8 mouse cellular contexts compared by ENCODE assay signal in genomic region chr8:95054927-95055510, GRCm38 (mm10). TPM values are rescaled to one million over a fixed set of nuclear protein-coding genes. Genes with fewer than 3 reads are reported as not detected.
DNase-seq lines count a peak whose midpoint lies in the region; ATAC-seq lines count a peak whose summit lies in the region.

Gene Drc7, plus strand, starts transcription at chr8:95055103.

- H3K4me3 ChIP-seq in kidney, embryonic 14.5 days (ENCODE audit: low read length), result no peak within 1 kb of the TSS
- H3K4me3 ChIP-seq in forebrain, embryonic 15.5 days, result no peak within 1 kb of the TSS

- H3K4me2 ChIP-seq in kidney, embryonic 14.5 days (replicated peaks; ENCODE audit: low read depth, low read length), result no peak within 1 kb of the TSS
- H3K4me2 ChIP-seq in forebrain, embryonic 15.5 days (replicated peaks), result no peak within 1 kb of the TSS

- H3K4me1 ChIP-seq in kidney, embryonic 14.5 days (ENCODE audit: control insufficient read depth, insufficient read depth, low read length), result no peaks in the 10 kb centered on the region
- no peaks in the 10 kb centered on the region for H3K4me1 ChIP-seq in forebrain, embryonic 15.5 days

- no peak for DNase-seq in kidney, adult 11 months
- DNase-seq in ZHBTc4 (ENCODE audit: low read depth, low spot score), result peak; percentile 73
- peak; percentile 31 for DNase-seq in lung, postnatal 10 days
- DNase-seq in spleen, adult 18-20 months, result no peak
- no peak for DNase-seq in yolk sac, embryonic 10.5 days (ENCODE audit: low spot score)
- DNase-seq in gastrocnemius, postnatal 10 days, result no peak

- no peaks in the 10 kb centered on the region for H3K27me3 ChIP-seq in kidney, embryonic 14.5 days (ENCODE audit: control insufficient read depth, insufficient read depth, low read length)
- no peaks in the 10 kb centered on the region for H3K27me3 ChIP-seq in forebrain, embryonic 15.5 days

- no peaks in the 10 kb centered on the region for H3K9me3 ChIP-seq in kidney, embryonic 14.5 days (ENCODE audit: control insufficient read depth, low read length)
- H3K9me3 ChIP-seq in forebrain, embryonic 15.5 days, result no peaks in the 10 kb centered on the region

- no peak within 1 kb of the TSS for H3K9ac ChIP-seq in kidney, embryonic 14.5 days (ENCODE audit: low read depth, low read length)
- no peak within 1 kb of the TSS for H3K9ac ChIP-seq in forebrain, embryonic 15.5 days (replicated peaks)

- WGBS in kidney, embryonic 14.5 days, result 26% methylated on average over 2 of the region's 2 CpGs
- 10% methylated on average over 2 of the region's 2 CpGs for WGBS in forebrain, embryonic 15.5 days

- no peaks in the 10 kb centered on the region for H3K36me3 ChIP-seq in kidney, embryonic 14.5 days (ENCODE audit: control insufficient read depth, insufficient read depth, low read length)
- no peaks in the 10 kb centered on the region for H3K36me3 ChIP-seq in forebrain, embryonic 15.5 days

- no peak within 1 kb of the TSS for H3K27ac ChIP-seq in kidney, embryonic 14.5 days (ENCODE audit: low read depth, low read length)
- no peak within 1 kb of the TSS for H3K27ac ChIP-seq in forebrain, embryonic 15.5 days (replicated peaks)

- ATAC-seq in kidney, embryonic 14.5 days (ENCODE audit: low FRiP score, low TSS enrichment), result peak; percentile 52; the same call in 1 of the 2 replicates
- ATAC-seq in forebrain, embryonic 15.5 days (replicated peaks), result peak; percentile 80

RNA-seq across cellular contexts. Expression of gene Drc7, which starts in this region (rescaled TPM):
- polyA plus RNA-seq in kidney, embryonic 14.5 days (2014; fragmentation: Nextera tagmentation; extraction: Ambion mirVana), result not detected in 2 replicates
- 0.96 and 1.4 TPM in 2 replicates for polyA plus RNA-seq in forebrain, embryonic 15.5 days (2015; fragmentation: Nextera tagmentation; extraction: Ambion mirVana)
- not detected for total RNA-seq in gastrocnemius, postnatal 10 days (2021)

Comparison
In these comparisons a context has a peak if more than half of its experiments do, and no peak if none do; other contexts are left out.
1. Peak in ATAC-seq in kidney, embryonic 14.5 days; RNA of the gene not detected or under 1 TPM.
2. DNase-seq: peak in ZHBTc4 (single experiment) and lung, postnatal 10 days (single experiment); none in kidney, adult 11 months (single experiment), spleen, adult 18-20 months (0 of 2), yolk sac, embryonic 10.5 days (single experiment) and gastrocnemius, postnatal 10 days (single experiment).